ENCODE assay signal across 26 mouse cellular contexts in the genomic region with DNA sequence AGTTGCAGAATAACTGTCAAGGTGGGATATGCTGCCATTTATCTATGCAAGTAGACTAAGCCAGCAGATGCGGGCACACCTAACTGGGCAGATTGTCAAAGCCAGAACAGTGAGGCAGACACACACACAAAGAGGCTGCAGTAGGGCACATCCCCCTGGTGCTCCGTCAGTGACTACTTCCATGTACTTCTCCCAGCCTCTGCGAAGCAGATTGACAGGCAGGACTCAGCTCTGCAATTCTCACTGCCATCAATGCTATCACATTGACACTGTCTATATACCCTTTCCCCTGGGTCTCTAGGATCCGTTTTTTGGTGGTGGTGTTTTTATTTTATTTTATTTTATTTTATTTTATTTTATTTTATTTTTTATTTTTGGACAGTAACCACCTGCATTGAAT. TPM values are rescaled to one million over a fixed set of nuclear protein-coding genes. Genes with fewer than 3 reads are reported as not detected.
DNase-seq lines count a peak whose midpoint lies in the region; ATAC-seq and TF ChIP-seq lines count a peak whose summit lies in the region.
"Had no signal": no experiment of that assay in that cellular context is flagged by ENCODE, and none has a peak within 500 bp of the region (broad histone marks: within the 10 kb centered on the region; RNA-seq: fewer than 3 reads in every experiment).

No protein-coding gene starts in this region.

- no peaks in the 10 kb centered on the region for H3K9me3 ChIP-seq in heart, embryonic 15.5 days (replicated peaks)
- no peaks in the 10 kb centered on the region for H3K9me3 ChIP-seq in kidney, postnatal 0 days (replicated peaks; ENCODE audit: low read length)
- no peaks in the 10 kb centered on the region for H3K9me3 ChIP-seq in midbrain, embryonic 13.5 days
- H3K9me3 ChIP-seq in midbrain, postnatal 0 days (ENCODE audit: low read length), result no peaks in the 10 kb centered on the region
- H3K9me3 ChIP-seq: embryonic facial prominence, embryonic 13.5 days; hindbrain, embryonic 10.5 days; intestine, embryonic 15.5 days; limb, embryonic 13.5 days; liver, embryonic 12.5 days had no signal

- H3K36me3 ChIP-seq in heart, embryonic 15.5 days, result no peaks in the 10 kb centered on the region
- H3K36me3 ChIP-seq in kidney, postnatal 0 days (ENCODE audit: insufficient read depth, low read length), result no peaks in the 10 kb centered on the region
- peaks cover 6% of the 10 kb centered on the region; the same call in 1 of the 2 replicates for H3K36me3 ChIP-seq in midbrain, embryonic 13.5 days
- 0 out of 2 replicates have a peak, but pooled peaks cover 5% of the 10 kb centered on the region for H3K36me3 ChIP-seq in midbrain, postnatal 0 days (ENCODE audit: insufficient read depth, low read length)
- H3K36me3 ChIP-seq: intestine, embryonic 15.5 days; liver, embryonic 12.5 days had no signal

- H3K4me1 ChIP-seq in heart, embryonic 15.5 days (replicated peaks), result peaks cover 6% of the 10 kb centered on the region; the same call in 1 of the 2 replicates
- H3K4me1 ChIP-seq in kidney, postnatal 0 days (replicated peaks; ENCODE audit: insufficient read depth, low read length), result peaks cover 4% of the 10 kb centered on the region; the same call in 1 of the 2 replicates
- H3K4me1 ChIP-seq in midbrain, embryonic 13.5 days (replicated peaks), result peaks cover 21% of the 10 kb centered on the region
- peaks cover 5% of the 10 kb centered on the region; the same call in 1 of the 2 replicates for H3K4me1 ChIP-seq in midbrain, postnatal 0 days (ENCODE audit: insufficient read depth, low read length)
- H3K4me1 ChIP-seq: intestine, embryonic 15.5 days; liver, embryonic 12.5 days had no signal

- WGBS in heart, embryonic 15.5 days, result 82% methylated on average over 4 of the region's 4 CpGs
- 93% methylated on average over 4 of the region's 4 CpGs for WGBS in kidney, postnatal 0 days
- 84% methylated on average over 4 of the region's 4 CpGs for WGBS in midbrain, embryonic 13.5 days
- WGBS in midbrain, postnatal 0 days, result 74% methylated on average over 4 of the region's 4 CpGs

- H3K9ac ChIP-seq in heart, embryonic 15.5 days, result no peak overlapping the region
- H3K9ac ChIP-seq in kidney, postnatal 0 days (ENCODE audit: low read depth, low read length), result no peak overlapping the region
- no peak overlapping the region for H3K9ac ChIP-seq in midbrain, embryonic 13.5 days (replicated peaks)
- H3K9ac ChIP-seq in midbrain, postnatal 0 days (replicated peaks; ENCODE audit: low read length, poor library complexity, severe bottlenecking), result 0 out of 2 replicates have a peak overlapping the region, but pooled peaks have one; percentile 24
- H3K9ac ChIP-seq: embryonic facial prominence, embryonic 13.5 days; intestine, embryonic 15.5 days; limb, embryonic 13.5 days; liver, embryonic 12.5 days had no signal

- no peak for DNase-seq in heart, postnatal 10 days
- DNase-seq in kidney, postnatal 0 days (ENCODE audit: low spot score), result no peak
- no peak for DNase-seq in kidney, postnatal 25 days
- no peak for DNase-seq in midbrain, postnatal 0 days (ENCODE audit: low spot score)
- DNase-seq in frontal cortex, postnatal 14 days (ENCODE audit: low spot score in 2 of 2), result no peak
- DNase-seq: adrenal gland, adult 8-10 months; cerebellum, adult 2 months; cerebellum, postnatal 36 days; embryo, embryonic 11 days; gastrocnemius, postnatal 25 days; kidney, adult 9 months; kidney, postnatal 4 days; lung, adult 18-20 months; lung, postnatal 10 days; thymus, adult 18-20 months; thymus, postnatal 4 days had no signal

- intact Hi-C loops in heart, postnatal 10 days (cut with DNase I), result loop anchor here (2.0 kb wide), 1 partner anchor 58 kb away; a partner anchor contains a TSS

- ATAC-seq in heart, embryonic 15.5 days (replicated peaks; ENCODE audit: insufficient number of reproducible peaks, insufficient read depth, low FRiP score, low read depth), result no peak
- ATAC-seq in kidney, postnatal 0 days (replicated peaks; ENCODE audit: low FRiP score, low read depth), result no peak
- ATAC-seq in midbrain, embryonic 13.5 days, result peak; percentile 44; the same call in 1 of the 2 replicates
- no peak for ATAC-seq in midbrain, postnatal 0 days (ENCODE audit: low FRiP score)
- ATAC-seq: intestine, embryonic 15.5 days; liver, embryonic 12.5 days had no signal

- H3K4me3 ChIP-seq in heart, embryonic 15.5 days, result no peak overlapping the region
- no peak overlapping the region for H3K4me3 ChIP-seq in kidney, postnatal 0 days (replicated peaks; ENCODE audit: low read depth, low read length)
- H3K4me3 ChIP-seq in midbrain, embryonic 13.5 days (replicated peaks), result no peak overlapping the region
- H3K4me3 ChIP-seq in midbrain, postnatal 0 days (ENCODE audit: low read depth, low read length), result no peak overlapping the region
- H3K4me3 ChIP-seq: embryonic facial prominence, embryonic 13.5 days; erythroblast, embryonic 14.5 days; hindbrain, embryonic 10.5 days; intestine, embryonic 15.5 days; limb, embryonic 13.5 days; liver, embryonic 12.5 days had no signal

- H3K27ac ChIP-seq in heart, embryonic 15.5 days, result 0 out of 2 replicates have a peak overlapping the region, but pooled peaks have one; percentile 8
- H3K27ac ChIP-seq in kidney, postnatal 0 days, result 0 out of 2 replicates have a peak overlapping the region, but pooled peaks have one; percentile 54
- no peak overlapping the region for H3K27ac ChIP-seq in midbrain, embryonic 13.5 days
- 0 out of 2 replicates have a peak overlapping the region, but pooled peaks have one; percentile 38 for H3K27ac ChIP-seq in midbrain, postnatal 0 days (ENCODE audit: low read depth, low read length)
- H3K27ac ChIP-seq: embryonic facial prominence, embryonic 13.5 days; hindbrain, embryonic 10.5 days; intestine, embryonic 15.5 days; limb, embryonic 13.5 days; liver, embryonic 12.5 days had no signal

- H3K4me2 ChIP-seq in heart, embryonic 15.5 days, result no peak overlapping the region
- H3K4me2 ChIP-seq in kidney, postnatal 0 days (ENCODE audit: low read length), result no peak overlapping the region
- H3K4me2 ChIP-seq in midbrain, embryonic 13.5 days (replicated peaks), result no peak overlapping the region
- H3K4me2 ChIP-seq in midbrain, postnatal 0 days (ENCODE audit: low read depth, low read length, poor library complexity, severe bottlenecking), result no peak overlapping the region
- H3K4me2 ChIP-seq: embryonic facial prominence, embryonic 13.5 days; intestine, embryonic 15.5 days; limb, embryonic 13.5 days; liver, embryonic 12.5 days had no signal

- no peak for TF ChIP-seq CTCF in kidney, postnatal 0 days (IDR thresholded peaks at IDR 0.05; ENCODE audit: low read depth)
- no peak for TF ChIP-seq CTCF in midbrain, postnatal 0 days (IDR thresholded peaks at IDR 0.05)

- H3K27me3 ChIP-seq in heart, embryonic 15.5 days, result no peaks in the 10 kb centered on the region
- no peaks in the 10 kb centered on the region for H3K27me3 ChIP-seq in kidney, postnatal 0 days (ENCODE audit: insufficient read depth, low read length)
- no peaks in the 10 kb centered on the region for H3K27me3 ChIP-seq in midbrain, embryonic 13.5 days
- no peaks in the 10 kb centered on the region for H3K27me3 ChIP-seq in midbrain, postnatal 0 days (ENCODE audit: insufficient read depth, low read length)
- H3K27me3 ChIP-seq: embryonic facial prominence, embryonic 13.5 days; intestine, embryonic 15.5 days; limb, embryonic 13.5 days; liver, embryonic 12.5 days had no signal

RNA-seq across cellular contexts. Expression of a gene that starts 57.8 kb away (rescaled TPM):
- polyA plus RNA-seq in heart, embryonic 15.5 days (2015; fragmentation: Nextera tagmentation; extraction: Ambion mirVana), result 11.8 and 16.6 TPM in 2 replicates
- total RNA-seq in heart, postnatal 10 days (2021), result 10 to 100 TPM; 42.4 to 54.3 TPM
- polyA plus RNA-seq in kidney, postnatal 0 days (2015; fragmentation: Nextera tagmentation; extraction: Ambion mirVana), result 19.2 and 21.7 TPM in 2 replicates
- polyA plus RNA-seq in midbrain, embryonic 13.5 days (2015; fragmentation: Nextera tagmentation; extraction: Ambion mirVana), result 29.0 and 32.9 TPM in 2 replicates
- total RNA-seq in midbrain, postnatal 0 days (2014; rRNA removed), result 32.0 TPM in 2 replicates
- 20.3 and 22.0 TPM in 2 replicates for polyA plus RNA-seq in midbrain, postnatal 0 days (2015; fragmentation: Nextera tagmentation; extraction: Ambion mirVana)
- total RNA-seq: MEL had no signal
- polyA plus RNA-seq: C2C12; erythroblast, embryonic 14.5 days had no signal
